Mouse (Mus musculus): ENCODE measurements around the gene Selenoh. TPM values are rescaled to one million over a fixed set of nuclear protein-coding genes. Genes with fewer than 3 reads are reported as not detected.

Gene Selenoh
- total RNA-seq (2014; fragmentation: Nextera tagmentation), result 164 and 169 TPM in 2 replicates
- 70.6 and 79.2 TPM in 2 replicates for total RNA-seq (2017)

DNA sequence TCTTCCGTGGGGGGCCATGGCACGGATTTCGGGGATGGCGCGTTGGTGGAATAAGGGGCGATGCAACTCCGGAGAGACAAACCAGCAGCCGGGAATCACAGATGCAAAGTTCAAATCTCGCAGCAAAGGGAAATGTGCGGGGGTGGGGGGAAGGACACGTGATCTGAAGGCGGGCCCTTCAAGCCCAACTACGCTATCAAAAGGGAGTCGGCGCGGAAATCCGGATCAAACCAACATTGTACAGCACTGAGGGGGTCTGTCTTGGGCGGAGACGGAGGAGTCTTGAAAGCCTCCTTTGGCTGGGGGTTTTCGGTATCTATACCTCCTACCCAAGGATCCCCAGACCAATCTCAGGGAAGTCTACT, at the start of gene Selenoh:
Gene Selenoh, minus strand, starts transcription at position 202 of the 365 bp plus-strand sequence.
- peak; percentile 94 for ATAC-seq (replicated peaks; ENCODE audit: low FRiP score, low TSS enrichment, poor library complexity, severe bottlenecking)

GRCm38 (mm10) chr2:84717357-84717756, 46.8 kb upstream of the Selenoh start:
- no peak for ATAC-seq (replicated peaks; ENCODE audit: low FRiP score, low TSS enrichment, poor library complexity, severe bottlenecking)

DNA sequence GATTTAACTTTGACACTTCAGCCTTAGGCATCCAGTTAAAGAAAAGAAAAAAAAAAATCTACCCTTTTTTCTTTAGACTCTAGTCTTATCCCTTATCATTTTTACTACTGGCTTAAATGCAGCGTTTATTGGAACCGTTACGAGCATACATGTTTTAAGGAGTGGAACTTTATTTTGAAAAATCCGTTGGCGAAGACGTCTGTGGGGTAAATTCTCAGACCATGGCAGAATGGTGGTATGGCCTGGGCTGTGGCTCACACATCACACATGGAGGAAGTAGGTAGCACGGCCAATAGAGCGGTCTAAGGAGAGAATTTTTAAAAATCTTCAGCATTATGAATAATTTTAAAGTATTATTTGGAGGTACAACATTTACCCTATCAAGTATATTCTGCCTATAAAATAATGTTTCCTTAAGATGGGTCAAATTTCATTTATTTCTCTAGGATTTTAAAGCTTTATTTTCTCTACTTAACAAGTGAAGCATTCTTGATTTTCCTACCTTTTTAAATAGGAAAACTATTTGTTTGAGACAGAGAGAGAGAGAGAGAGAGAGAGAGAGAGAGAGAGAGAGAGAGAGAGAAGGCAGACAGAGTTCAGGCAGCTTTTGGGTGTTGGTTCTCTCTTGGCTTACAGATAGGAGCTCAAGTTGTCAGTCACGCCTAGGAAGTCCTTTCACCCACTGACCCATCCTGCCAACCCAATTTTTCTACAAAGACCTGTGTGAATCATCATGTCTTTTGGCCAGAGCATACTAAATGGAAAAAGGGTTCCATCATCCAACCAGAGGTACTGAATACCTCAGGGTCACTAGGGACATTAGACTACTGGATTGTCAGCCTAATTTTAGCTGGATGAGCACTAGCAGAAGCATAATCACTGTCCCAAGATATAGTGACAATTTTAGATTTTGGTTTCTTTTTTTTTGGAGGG, 46.1 kb upstream of the Selenoh start:
- ATAC-seq (replicated peaks; ENCODE audit: low FRiP score, low TSS enrichment, poor library complexity, severe bottlenecking), result no peak

DNA sequence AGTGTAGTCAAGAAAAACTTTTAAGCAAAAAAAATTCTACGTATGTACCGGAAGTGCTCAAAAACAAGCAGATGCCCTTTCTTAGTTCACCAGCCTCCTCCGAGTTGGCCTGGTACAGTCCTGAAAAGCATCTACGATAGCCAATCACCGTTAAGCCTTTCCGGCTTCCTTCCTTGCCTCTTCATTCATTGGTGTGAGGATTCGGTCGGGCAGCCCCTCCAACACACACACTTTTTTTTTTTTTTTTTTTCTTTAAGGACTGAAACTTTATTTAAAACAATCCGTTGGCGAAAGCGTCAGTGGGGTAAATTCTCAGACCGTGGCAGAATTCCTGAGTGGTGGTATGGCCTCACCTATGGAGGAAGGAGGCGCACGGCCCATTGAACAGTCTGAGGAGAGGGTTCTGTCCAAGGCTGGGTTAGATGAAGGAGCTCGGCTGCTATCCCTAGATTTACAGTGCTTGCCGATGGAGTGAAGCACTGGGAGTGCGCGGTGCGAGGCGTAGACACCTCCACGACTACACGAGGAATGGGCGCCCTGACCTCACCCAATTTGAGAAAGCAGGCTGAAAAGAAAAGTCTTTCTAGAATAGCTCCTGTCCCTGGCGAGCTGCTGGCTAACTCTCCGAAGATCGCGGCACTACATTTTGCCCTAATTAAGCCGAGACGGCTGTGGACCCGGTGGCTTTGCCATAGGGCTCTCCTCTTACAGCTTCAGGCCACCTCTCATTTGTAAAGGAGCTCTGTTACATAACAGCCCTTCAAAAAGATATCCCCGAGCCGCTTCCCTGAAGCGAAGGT, 45.2 kb upstream of the Selenoh start:
- peak; percentile 95 for ATAC-seq (replicated peaks; ENCODE audit: low FRiP score, low TSS enrichment, poor library complexity, severe bottlenecking)

- peak; percentile 78 for ATAC-seq (replicated peaks; ENCODE audit: low FRiP score, low TSS enrichment, poor library complexity, severe bottlenecking)
These were observed 44.4 kb upstream of the Selenoh start, which contains the start of gene Zdhhc5 for GRCm38 (mm10) chr2:84714811-84715561. Gene Zdhhc5, minus strand, starts transcription at chr2:84715180.

DNA sequence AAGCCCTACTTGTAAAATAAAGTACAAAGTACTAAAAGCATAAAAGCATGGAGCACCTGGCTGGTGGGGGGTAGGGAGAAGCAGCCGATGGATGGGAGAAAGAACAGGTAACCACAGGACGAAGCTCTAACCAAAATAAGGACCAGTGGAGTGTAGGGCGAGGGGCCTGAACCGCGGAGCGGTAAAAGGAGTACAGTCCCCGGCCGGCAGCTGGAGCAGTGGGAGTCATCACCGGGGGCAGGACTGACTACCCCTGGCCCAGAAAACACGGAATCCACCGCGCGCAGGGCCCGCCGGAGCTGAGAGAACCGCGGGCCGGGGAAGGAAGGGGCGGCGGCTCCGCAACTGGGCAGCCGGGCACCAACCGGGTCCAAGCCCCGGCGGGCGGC, 43.8 kb upstream of the Selenoh start:
- no peak for ATAC-seq (replicated peaks; ENCODE audit: low FRiP score, low TSS enrichment, poor library complexity, severe bottlenecking)

- ATAC-seq (replicated peaks; ENCODE audit: low FRiP score, low TSS enrichment, poor library complexity, severe bottlenecking), result no peak
These were observed 41.3 kb upstream of the Selenoh start for GRCm38 (mm10) chr2:84711898-84712297.

DNA sequence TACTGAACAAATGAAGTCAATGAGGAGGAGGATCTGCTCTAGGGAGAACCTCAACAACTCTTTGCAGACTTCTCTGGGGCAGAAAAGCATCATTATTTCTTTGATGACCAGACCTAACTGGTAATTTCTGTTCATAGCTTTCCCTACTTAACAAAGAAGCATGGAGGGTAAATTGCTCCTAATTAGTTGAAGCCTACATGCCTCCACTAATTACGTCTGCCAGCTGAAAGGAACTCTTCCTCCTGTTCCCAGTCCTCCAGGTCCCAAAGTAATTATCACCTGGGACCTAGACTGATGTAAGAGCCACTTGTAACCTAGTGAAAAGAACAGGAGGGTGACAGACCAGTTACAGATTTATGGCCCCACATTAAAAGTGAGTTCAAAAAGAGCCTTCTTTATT, 37.0 kb upstream of the Selenoh start:
- no peak for ATAC-seq (replicated peaks; ENCODE audit: low FRiP score, low TSS enrichment, poor library complexity, severe bottlenecking)

DNA sequence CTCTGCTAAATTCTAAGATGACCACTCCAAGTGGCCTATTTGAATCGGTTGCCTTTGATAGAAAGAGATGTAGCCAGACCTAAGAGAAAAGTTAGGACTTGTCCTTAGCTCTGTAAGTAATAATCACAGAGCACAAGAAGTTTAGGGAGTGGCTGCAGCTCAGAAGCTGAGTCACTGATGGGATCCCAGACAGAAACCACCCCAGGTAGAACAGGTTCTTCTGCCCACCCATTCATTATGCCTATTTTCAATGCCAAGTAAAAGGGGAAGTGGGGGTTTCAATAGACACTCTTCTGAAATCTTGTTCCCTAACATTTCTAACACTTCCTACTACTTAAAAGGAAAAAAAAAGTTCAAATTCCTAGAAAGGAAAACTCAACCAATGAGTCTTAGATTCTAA, 34.7 kb upstream of the Selenoh start:
- ATAC-seq (replicated peaks; ENCODE audit: low FRiP score, low TSS enrichment, poor library complexity, severe bottlenecking), result no peak

DNA sequence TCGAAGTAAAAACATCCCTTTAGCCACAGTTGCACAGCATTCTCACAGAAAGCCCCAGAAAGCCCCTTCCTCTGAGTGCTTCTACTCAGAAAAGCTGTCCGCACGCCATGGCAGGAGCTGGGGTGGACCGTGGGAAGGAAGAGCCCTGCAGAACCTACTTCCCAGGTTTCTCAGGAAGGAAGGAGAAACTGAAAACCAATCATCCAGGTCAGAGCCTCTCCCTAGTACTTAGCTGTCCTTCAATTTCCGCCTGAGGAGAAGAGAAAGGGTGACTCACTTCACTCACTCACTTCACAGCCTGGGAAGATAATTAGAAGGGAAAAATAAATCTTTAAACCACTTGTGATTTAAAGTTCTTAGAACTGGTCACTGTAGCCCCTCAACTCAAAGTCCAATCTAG, 33.8 kb upstream of the Selenoh start:
- ATAC-seq (replicated peaks; ENCODE audit: low FRiP score, low TSS enrichment, poor library complexity, severe bottlenecking), result no peak

DNA sequence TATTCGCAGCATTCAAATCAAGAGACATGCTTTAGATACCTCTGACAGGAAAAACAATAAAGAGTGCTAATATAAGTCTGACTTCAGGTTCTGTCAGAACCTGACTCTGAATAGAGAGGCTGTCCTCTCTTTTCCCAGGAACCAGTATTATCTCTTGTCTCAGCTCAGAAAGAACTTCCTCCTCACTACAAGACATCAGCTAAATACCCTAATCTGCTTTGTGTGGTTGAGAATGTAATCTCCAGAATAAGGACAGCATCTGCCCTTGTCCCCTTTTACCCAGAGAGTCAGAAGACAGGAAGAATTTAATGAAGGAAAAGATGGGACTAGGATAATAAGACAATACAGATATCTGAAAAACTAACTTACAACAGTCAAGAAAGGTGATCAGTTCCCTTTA, 32.9 kb upstream of the Selenoh start:
- ATAC-seq (replicated peaks; ENCODE audit: low FRiP score, low TSS enrichment, poor library complexity, severe bottlenecking), result peak; percentile 62; the same call in 1 of the 2 replicates

DNA sequence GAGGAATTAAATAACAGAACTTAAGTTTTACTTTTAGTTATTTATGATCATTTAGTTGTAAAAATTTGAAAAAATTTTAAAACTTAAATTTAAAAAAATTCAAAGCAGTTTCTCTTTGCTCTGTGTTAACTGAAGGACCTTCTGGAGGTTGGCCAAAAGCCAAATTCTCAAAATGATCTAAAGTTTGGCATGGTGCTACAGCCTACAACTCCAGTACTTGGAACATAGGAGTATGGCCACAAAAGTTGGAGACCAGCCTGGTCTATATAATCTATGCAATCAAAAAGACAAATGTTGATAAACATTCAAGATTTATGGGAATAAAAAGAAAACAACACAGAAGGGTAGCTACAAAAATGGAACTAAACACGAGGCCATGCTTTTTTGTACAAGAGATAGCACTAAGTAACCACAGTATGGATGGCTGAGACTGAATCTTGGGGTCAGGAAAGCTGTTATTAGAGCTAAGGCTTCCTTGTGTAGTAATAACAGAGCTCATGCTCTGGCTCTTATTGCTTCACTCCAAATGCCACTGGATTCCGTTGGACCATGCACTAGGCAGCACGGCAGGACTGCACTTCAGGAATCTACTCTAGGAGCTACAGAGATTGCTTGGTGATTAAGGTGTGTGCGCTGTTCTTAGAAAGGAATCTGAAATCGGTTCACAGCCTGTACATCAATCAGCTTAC, 24.6 kb upstream of the Selenoh start:
- ATAC-seq (replicated peaks; ENCODE audit: low FRiP score, low TSS enrichment, poor library complexity, severe bottlenecking), result no peak

DNA sequence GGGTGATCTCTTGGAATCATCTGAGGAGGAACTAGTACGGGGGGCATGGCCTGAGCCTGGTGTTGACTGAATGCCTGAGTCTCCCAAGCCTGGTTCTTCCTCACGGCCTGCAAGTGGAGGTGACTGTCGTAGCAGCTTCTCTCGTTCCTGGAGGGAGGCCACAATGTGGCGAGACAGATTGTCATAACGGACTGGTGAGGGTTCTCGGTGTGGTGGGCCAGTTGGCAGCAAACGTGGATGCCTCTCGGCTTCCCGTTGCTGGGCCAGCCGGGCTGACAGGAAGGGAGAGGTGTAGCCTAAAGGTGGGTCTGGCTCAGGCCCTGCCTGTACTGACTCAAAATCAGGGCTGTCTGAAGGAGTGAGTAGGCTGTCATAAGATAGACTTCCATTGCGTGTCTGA, 19.5 kb upstream of the Selenoh start:
- ATAC-seq (replicated peaks; ENCODE audit: low FRiP score, low TSS enrichment, poor library complexity, severe bottlenecking), result no peak

- no peak for ATAC-seq (replicated peaks; ENCODE audit: low FRiP score, low TSS enrichment, poor library complexity, severe bottlenecking)
These were observed 17.7 kb upstream of the Selenoh start for GRCm38 (mm10) chr2:84688080-84688844.

DNA sequence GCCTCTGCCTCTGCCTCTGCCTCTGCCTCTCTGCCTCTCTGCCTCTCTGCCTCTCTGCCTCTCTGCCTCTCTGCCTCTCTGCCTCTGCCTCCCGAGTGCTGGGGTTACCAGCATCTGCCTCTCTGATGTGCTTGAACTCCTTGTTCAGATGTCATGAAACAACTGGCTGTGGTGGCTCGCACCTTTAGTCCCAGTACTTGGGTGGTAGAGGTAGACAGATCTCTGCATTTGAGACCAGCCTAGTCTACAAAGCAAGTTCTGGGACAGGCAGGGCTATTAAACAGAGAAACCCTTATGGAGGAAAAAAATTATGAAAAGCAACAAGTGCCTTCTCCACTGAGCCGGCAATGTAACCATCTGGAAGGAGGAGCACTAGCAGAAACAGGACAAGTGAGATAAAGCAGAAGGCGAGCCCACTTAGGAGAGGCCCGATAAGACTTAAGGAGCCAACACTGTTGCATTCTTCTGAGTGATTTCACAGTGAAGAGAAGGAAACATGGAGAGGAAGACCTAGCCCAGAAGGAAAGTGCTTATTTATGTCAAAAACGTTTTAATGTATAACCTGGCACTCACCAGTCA, 12.1 kb upstream of the Selenoh start:
- peak; percentile 75 for ATAC-seq (replicated peaks; ENCODE audit: low FRiP score, low TSS enrichment, poor library complexity, severe bottlenecking)

- ATAC-seq (replicated peaks; ENCODE audit: low FRiP score, low TSS enrichment, poor library complexity, severe bottlenecking), result no peak
These were observed 8.4 kb upstream of the Selenoh start, which contains the start of gene Tmx2 for GRCm38 (mm10) chr2:84679016-84679415. Gene Tmx2, minus strand, starts transcription at chr2:84679140.

GRCm38 (mm10) chr2:84677968-84678880, 7.7 kb upstream of the Selenoh start, which contains the start of the genes Gm28635 and Med19:
Gene Gm28635, minus strand, starts transcription at chr2:84678041.
Gene Med19, plus strand, starts transcription at chr2:84678402.
- ATAC-seq (replicated peaks; ENCODE audit: low FRiP score, low TSS enrichment, poor library complexity, severe bottlenecking), result peak; percentile 96

Measured in megakaryocyte-erythroid progenitor cell, adult 5-6 weeks (primary cell).